Mouse (Mus musculus): ENCODE results near the gene Treml1.

The Treml1 gene

DNA sequence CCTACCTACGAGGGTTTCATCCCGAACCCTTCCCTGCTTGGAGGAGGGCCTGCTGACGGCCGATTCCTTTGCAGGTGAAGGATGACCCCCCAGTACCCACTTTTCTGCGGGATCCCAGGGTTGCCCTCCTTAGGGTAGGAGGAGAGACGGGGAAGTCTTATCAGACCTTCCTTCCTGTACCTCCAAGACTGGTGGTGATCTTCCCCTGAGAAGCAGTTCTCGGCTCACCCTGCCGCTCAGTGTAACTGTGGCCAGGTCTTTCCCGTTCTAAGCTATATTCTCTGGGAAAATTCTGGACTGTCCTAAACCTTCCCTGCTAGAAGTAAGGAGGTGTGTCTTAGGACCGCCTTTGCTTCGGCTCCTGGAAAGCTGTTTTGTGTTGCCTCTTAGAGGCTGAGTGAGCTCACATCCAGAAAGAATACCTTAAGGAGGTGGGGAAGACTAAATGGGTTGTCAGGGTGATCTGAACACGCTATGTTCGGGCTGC lies 50.6 kb downstream of the Treml1 start:
- DNase-seq: no peak

GRCm38 (mm10) chr17:48411241-48411640 lies 51.5 kb downstream of the Treml1 start:
- DNase-seq: no peak

DNA sequence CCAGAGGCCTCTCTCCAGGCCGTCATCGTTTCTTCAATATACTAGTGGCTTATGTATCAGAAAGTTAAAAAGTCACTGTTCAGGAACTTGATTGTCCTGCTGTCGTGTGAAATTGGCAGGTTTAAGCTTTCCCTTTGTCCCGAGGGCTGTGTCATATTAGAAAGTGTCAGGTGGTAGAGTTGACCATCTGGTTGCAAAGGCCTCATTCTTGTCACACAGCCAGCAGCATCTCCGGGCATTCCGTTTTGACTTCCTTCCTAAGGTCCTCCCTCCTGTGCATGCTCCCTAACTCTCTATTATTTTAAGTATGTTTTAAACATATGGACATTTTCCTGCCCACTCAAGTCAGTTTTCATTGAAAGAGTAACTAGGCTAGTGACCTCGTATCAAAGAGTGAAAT lies 56.3 kb downstream of the Treml1 start:
- no peak for DNase-seq
